Mouse (Mus musculus) kidney, adult 11 months (tissue): ENCODE measurements around the gene 1700017B05Rik.
"Not testable (repeated sequence)": the region's sequence is repeated elsewhere in the genome, so short reads cannot be mapped to it uniquely, and the experiment has no call there.

Experiments used
- DNase-seq: peaks from one replicate; pipeline ENCODE4 v3.0.0; 2022

Gene 1700017B05Rik

DNA sequence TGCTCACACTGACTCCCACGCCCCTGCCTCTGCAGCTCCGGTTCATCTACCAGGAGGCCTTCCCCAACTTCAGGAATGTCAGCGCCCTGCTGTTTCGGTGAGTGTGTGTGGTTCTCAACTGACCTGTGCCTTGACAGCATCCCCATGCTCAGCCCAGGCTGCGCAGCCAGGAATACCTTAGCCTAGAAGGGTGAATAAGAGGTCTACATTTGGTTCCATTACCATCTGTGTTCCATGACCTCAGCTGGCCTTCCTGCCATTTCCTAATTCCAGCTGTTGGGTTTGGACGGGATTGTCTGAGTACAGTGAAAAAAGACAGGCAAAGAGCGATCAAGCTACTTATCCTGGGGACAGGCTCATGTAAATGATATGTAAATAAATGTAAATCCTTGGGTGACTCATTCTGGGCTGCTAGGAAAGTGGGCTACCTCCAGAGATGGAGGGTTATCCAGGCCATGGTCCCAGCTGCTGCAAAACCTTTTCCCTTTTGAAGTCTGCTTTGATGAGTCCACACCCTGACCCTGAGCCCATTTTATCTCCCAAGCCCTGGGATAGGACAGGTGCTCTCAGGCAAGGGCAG lies 18.2 kb downstream of the 1700017B05Rik start:
- no peak for DNase-seq

DNA sequence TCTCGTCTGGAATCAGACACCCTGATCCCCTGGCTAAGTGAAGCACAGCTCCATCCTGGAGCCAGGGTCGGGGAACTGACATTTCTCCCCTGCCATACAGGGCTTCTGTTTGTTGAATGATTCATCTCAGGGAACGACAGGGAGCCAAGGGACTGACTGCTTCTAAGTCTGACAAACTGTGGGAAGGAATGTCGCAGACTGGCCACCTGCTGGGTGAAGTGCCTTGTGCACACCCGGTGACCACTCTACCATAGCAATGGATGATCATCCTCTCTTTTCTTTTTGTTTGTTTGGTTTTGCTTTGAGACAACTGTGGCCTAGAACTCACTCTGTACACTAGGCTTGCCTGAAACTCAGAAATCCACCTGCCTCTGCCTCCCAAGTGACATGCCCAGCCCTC lies 19.5 kb downstream of the 1700017B05Rik start:
- DNase-seq: no peak

DNA sequence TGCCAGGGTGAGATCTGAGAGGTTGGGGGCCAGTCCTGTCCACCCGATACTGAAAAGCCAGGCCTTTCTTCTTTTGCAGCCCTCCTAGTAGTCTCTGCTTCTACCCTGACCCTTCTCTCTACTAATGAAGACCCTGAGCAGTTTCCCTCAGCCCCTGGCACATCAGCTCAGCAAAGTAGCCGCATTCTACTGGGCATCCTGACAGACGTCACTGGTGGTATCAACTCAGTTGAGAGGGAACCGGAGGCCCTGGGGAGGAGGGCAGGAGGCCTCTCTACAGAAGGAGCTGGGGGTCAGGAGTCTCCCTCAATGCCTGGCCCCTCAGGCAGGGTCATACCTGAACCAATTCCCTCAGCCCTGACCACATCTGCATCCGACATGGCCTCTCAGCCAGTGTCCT lies 21.3 kb downstream of the 1700017B05Rik start:
- DNase-seq: no peak

DNA sequence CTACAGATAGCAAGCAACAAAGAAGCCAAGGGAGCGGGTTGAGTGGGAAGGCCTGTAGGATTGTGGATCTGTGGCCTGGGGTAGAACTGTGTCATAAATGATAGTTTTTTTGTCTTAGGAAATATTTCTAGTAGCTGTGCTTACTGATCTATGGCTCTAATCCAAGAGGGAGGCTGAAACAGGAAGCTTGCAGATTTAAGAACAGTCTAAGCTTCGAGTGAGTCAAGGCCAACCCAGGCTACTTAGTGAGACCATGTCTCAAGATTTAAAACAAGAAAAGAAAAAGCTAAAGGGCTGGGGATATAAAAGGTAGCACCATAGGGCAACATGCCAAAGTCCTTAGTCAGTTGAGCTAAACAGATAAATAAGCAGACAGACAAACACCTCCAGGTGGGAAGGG lies 24.2 kb downstream of the 1700017B05Rik start:
- no peak for DNase-seq

DNA sequence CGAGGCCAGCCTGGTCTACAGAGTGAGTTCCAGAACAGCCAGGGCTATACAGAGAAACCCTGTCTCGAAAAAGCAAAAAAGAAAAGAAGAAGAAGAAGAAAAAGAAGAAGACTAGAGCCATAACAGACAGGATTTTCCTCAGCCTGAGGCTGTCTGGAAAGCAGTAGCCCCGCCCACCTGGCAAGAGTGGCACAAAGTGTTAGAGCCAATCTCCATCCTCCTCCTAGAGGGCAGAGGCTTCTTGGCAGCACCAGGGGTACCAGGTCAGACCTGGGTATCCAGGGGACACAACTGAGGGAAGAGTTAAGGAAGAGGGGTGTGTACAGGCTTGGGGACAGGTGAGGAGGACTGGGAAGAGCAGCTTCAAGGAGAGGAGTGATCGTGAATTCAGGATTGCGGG lies 24.7 kb downstream of the 1700017B05Rik start:
- no peak for DNase-seq

DNA sequence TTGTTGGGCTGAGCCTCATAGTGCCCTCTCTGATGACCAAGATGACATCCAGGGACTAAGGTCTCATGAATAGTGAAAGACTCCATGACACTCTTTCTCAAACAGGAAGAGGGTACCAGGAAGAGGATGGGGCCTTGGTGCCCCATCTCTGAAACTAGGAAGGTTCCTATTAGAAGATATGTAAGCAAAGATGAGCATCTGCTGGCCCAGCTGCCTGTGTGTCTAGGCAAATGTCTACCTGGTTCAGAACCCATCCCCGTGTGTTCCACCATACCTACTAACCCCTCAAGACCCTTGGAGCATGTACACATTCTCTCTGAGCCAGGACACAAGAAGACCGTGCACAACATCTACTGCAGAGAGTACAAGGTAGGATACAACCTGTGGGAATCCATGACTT lies 26.2 kb downstream of the 1700017B05Rik start, which contains the start of gene Trcg1:
Trcg1 (plus strand) TSS at position 301 of the 400 bp plus-strand sequence.
- DNase-seq: no peak

DNA sequence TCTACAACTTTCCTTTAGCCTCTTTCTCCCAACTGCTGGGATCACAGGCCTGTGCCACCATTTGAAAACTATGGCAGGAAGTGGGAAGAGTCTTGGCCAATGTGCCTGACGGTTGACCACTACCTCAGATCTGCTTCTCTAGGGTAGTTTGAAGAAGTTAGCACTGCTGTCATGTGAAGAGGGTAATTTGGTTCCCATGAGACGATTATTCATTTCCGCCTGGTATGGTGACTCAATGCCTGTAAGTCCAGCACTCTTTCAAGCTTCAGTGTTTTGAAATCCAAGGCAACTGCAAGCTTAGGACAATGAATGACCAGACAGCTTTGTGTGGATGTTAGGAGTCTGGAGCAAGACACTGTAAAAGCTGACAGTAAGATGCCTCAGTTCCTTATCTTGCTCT lies 28.6 kb downstream of the 1700017B05Rik start:
- DNase-seq: no peak

DNA sequence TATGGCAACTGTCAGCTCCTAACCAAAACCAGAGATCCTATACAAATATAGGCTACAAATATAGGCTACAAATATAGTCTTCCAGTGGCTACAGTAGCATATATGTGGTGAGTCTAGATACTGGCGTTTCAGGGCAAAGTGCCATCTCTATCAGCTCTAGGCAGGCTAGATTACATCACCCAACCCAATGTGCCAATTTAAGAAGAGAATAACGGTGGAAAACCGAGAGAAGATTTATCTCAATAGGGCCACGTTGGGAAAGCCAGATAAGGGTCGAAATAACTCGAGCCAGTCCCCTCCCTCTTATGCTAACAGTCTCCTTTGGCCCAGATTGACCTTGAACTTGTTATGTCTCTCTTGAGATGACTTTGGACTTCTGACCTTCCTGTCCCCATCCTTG lies 29.3 kb downstream of the 1700017B05Rik start:
- no peak for DNase-seq

DNA sequence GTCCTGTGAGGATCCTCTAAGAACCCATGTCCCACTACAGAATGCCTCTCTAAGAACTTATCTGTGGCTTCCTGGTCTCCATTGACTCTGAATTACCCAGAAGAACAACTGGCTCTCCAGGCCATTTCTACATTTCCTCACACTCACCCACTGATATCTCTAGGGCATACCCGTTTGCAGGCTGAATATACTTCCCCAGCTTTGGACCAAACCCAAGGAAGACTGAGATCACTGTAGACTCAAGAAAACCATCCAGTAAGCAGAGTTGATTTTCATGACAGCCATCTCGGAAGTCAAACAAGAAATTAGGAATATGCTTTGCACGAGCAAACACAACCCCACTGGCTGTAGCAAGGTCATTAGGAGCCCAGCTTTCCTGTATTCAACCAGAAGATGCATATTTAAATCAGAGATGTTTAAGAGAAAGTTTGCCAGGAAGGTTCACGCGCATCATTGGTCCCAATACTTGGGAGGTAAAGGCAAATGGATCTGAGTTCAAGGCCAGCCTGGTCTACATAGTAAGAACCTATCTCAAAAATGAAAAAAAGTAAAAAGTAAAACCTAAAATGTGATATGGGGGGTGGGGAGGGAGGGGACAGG lies 30.0 kb downstream of the 1700017B05Rik start:
- DNase-seq: no peak

DNA sequence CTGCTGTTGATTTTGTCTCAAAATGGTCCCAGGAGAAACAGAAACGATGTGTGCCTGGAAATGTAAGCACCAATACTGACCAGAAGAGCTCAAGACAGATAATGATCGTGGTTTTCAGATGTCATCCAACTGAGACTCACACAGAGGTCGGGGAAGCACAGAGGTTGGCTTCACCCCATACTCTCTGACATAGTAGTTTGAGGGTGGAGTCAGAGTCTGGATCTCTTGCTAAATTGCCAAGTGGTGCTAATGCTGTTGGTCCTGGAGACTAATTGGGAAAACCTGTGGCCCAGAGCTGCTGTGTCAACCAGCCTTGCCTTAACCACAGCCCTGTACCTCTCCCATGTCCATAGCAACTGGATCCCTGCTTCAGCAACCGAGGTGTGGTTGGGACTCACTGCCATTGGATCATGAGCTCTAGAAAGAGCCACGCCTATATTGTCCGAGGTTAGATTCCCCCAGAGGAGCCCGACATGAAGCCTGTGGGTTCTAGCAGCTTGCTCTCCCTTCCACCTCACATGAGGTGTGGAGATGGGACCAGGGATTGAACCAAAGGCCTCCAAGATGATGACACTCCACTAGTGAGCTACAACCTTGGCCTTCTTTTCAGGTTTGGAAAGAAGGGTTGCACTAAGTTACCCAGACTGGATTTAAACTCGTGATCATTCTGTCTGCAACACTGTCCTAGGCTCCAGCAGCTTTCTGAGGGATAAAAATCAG lies 30.7 kb downstream of the 1700017B05Rik start:
- DNase-seq: no peak

DNA sequence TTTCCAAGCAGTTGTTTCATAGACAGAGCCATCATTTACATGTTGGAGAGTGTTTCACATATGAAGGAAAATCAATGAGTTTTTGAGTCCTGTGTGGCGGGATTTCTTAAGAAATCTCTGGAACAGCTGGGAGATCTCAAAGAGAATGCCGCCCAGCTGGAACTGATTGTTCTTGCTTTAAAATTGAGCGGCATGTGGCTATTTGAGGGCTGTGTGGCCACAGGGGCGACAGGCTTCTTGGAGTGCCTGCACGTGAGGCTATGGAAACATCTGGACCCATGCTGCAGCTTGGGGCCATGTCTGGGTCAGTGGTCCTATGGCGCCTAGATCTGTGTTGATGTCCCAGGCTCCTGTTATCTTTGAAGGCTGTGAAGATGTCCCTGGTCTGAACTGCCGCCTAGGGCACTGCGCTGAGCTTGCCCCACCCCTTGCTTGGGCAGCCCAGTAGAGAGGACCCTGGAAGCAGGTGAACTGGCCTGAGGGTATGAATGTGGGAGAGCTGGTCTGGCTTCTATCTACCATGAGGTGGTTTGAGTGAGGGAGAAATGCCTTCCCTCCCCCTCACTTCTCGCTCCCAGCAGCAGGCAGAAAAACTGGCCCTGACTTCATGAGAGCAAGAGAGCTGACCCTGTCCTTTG lies 32.1 kb downstream of the 1700017B05Rik start:
- peak; percentile 29 for DNase-seq

DNA sequence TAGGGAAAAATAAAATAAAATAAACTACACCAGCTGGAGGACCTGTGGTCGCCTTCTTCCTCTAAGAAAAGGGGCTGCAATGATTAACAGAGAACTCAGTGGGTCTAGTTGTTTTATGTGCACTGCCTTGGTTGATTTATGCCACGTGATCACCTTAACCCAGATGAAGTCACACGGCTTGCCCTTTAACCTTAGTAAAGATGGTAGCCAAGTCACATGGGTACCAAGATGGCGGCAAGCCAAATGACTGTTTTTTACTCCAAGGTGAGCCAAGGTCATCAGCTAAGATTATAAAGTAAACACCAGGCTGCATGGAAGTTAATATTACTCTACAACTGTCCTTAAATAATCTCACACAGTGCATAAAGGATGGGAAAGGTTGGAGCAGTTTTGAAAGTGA lies 32.7 kb downstream of the 1700017B05Rik start:
- peak; percentile 87 for DNase-seq

DNA sequence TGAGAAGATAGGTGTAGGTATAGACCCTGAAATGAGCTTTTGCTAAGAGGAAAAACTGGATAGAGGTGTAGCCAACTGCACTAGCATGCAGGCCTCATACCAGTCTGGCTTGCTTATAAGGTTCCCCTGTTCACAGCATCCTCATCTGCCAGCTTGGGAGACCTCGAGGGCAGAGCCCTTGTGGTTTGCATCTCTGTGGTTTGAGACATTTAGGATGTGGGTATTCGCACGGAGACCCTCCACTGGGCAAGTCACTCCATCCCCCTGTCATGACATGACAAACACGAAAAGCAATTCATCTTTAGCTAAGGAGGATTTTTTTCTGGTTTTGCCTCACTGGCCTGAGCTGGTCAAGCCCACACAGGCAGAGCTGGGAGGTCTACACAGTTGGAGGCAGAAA lies 34.2 kb downstream of the 1700017B05Rik start:
- no peak for DNase-seq

DNA sequence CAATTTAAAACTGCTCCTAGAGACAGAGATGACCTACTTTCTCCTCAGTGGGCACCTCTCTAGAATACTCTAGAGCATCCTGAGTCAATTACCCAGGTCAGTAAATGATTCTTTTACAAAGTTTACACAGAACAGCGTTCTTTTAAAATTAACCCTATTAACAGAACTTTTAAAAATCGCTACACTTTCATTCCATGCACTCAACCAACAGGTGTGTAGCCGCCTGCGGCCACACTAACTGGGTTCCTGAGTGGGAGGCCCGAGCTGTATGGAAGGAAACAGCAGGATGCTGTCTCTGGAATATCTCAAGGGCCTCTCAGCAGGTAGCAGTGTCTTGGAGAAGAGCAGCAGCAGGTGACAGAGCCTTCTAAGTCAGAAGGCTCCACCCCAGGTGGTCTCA lies 35.2 kb downstream of the 1700017B05Rik start:
- peak; percentile 36 for DNase-seq

DNA sequence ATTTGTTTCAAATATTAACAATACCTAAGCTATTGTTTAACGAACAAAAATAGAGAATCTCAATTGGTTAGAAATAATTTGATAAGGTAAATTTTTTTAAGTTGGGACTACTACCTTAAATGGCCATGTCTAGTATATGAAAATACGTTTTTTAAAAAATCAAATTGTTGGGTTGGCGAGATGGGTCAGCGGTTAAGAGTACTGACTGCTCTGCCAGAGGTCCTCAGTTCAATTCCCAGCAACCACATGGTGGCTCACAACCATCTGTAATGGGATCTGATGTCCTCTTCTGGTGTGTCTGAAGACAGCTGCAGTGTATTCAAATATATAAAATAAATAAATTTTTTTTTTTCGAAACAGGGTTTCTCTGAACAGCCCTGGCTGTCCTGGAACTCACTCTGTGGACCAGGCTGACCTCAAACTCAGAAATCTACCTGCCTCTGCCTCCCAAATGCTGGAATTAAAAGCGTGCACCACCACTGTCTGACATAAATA lies 35.7 kb downstream of the 1700017B05Rik start:
- not testable (repeated sequence) for DNase-seq

DNA sequence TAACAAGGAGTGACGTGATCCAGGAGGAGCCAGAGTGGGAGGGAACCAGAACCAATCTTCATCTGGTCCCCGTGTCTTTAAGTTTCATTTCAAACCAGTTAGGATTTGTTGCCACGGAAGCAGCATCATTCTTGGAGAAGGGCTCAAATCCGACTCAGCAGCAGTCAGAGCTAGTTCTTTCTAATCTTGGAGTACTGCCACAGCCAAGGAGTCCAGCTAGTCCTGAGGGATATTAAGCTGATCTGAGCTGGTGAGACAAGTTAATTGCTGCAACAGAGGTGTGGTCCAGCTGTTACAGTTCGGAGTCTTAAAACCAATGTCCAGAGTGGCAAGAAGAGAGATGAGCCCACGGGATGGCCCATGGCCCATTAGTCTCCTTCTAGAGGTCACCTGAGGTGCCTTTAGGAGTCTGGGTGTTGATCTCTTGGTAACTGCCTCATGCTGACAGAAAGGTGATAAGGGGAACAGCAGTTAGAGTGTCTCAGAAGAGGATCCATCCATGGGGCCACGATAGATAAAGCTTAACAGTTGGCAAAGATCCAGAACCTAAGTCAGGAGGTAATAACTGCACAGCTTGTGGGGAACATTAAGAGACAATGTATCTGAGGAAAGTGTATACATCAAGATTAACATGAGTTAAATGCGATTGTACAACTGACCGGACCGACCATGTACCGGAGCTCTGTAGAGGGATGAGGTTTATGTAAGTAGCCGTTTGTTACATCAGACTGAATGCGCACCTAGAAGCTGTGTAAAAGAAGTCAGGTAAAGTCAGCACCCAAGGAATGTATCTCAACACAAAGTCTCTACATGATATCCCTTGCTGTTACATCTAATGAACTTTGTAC lies 36.4 kb downstream of the 1700017B05Rik start:
- DNase-seq: no peak

DNA sequence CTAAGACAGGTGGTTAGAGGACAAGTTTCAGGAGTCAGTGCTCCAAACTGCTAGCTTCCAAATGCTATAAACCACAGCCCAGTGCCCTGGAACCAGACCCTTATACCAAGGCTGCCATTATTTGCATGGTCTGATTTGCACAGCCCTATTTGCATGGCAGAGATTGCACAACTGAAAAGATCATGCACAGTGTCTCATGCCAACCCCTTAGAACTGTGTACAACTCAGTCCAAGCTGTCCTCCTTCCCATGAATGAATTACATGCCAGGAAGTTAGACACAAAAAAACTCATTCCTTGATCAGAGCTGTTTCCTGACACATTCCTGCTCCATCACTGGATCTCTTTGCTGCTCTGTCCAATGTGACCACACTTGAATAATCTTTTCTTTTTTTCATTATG lies 39.1 kb downstream of the 1700017B05Rik start:
- DNase-seq: no peak

DNA sequence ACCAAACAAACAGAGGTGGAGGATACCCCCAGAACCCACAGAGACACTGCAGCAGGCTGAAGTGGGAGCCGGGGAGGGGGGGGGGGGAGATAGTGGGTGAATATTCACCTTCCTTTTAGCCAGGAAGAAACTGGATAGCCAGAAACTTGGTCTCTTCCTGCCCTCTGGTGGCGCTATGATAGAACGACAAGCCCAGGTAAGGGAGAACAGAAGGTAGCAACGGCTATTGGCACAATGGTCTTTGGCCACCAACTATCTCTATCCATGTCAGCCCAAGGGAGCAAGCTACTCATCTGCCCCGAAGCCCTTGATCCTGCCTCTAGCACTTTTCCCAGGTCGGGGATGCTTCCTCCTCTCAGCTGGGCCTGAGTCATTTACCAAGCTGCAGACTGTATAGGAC lies 42.1 kb downstream of the 1700017B05Rik start:
- peak; percentile 42 for DNase-seq

DNA sequence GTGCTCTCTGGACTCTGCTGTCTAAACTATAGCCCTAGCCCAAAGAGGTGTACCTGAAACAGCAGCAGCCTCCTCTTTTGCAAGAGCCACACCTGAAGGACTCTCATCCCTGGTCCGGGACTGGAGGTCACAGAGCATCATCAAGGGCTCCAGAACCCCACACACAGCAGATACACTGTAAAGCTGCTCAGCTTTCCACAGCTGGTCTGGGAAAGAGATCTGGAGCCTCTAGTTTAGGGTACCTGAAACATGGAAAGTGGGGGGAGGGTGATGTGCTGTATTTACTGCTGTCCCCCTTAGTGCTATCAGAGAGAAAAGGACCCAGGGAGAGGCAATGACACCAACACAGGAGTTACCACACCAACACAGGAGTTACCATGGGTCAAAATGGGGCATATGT lies 42.9 kb downstream of the 1700017B05Rik start:
- DNase-seq: no peak

DNA sequence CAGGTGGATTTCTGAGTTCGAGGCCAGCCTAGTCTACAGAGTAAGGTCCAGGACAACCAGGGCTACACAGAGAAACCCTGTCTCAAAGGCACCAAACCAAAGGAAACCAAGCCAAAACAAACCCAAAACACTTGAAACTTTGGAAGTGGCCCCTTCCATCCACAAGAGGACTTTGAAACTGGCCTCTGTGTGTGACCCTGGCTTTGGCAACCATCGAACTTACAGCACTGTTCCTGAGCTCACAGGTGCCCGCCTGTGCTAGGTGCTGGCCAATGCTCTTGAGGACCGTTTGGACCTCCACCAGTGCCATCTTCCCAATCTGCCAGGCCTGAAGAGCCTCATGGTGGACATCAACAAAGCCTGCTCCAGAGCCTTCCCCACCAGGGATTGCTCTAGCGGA lies 43.6 kb downstream of the 1700017B05Rik start:
- DNase-seq: no peak

DNA sequence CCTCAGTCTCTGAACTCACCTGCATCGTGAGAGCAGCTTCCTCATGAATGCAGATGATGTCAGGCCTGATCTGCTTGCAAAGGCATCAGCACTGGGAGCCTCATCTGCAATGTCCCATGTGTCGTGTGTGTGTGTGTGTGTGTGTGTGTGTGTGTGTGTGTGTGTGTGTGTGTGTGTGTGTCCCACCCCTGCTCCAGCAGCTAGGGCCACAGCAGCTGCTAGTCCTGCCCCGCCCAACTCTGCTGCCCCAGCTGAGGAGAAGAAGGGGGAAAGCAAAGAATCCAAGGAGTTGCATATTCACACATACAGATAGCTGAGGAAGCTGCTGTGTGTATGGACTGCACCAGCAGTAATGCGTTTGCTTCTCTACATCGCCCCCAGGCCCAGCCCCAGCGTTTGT lies 45.2 kb downstream of the 1700017B05Rik start:
- DNase-seq: no peak

DNA sequence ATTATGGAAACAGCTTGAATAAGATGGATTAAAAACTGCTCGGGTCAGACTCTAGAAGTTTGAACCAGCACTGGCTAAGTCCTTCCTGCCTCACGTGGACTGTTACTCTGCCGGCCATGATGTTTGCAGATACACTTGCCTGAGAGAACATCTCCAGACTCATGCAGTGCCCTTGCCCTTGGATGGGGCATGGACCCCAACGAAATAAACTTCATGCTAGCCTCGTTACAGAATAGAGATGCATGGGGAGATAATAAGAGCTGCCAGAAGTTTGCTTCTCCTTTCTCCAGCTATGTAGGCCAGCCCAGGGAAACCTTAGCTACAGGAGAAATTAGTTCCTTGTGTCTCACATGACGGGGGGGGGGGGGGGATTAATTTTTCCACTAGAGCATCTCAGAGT lies 47.9 kb downstream of the 1700017B05Rik start:
- no peak for DNase-seq
